Mouse (Mus musculus): ENCODE data around the gene Batf2. TPM values are rescaled to one million over a fixed set of nuclear protein-coding genes. Genes with fewer than 3 reads are reported as not detected.

Gene Batf2
- polyA plus RNA-seq, 1 experiment from 2014 or later: not detected

DNA sequence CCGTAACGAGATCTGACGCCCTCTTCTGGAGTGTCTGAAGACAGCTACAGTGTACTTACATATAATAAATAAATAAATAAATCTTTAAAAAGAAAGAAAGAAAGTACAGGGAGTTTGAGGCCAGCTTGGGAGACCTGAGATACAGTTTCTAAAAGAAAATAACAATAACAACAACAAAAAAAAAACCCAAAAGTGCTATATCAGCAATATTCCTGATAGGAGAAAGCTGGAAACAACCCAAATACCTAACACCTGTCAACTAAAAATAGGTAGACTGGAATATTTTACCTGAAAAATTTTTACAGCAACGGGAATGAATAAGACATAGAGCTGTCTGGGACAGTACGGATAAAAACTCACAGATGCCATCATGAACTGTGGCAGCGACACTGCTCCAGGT is 38.0 kb downstream of the Batf2 start:
- 83% methylated on average over 6 of the region's 6 CpGs for WGBS (ENCODE audit: insufficient replicate concordance)
- H3K4me1 ChIP-seq (ENCODE audit: control insufficient read depth, insufficient read depth, low read length): no peaks in the 10 kb centered on the region
- H3K9me3 ChIP-seq (replicated peaks; ENCODE audit: control insufficient read depth, low read length): no peaks in the 10 kb centered on the region
- H3K4me3 ChIP-seq (ENCODE audit: low read depth, low read length): no peak overlapping the region
- no peaks in the 10 kb centered on the region for H3K36me3 ChIP-seq (ENCODE audit: control insufficient read depth, insufficient read depth, low read length)
- no peak for ATAC-seq (replicated peaks; ENCODE audit: insufficient number of reproducible peaks, low FRiP score, low TSS enrichment)
- no peak overlapping the region for H3K9ac ChIP-seq (ENCODE audit: low read depth, low read length)
- H3K27ac ChIP-seq (ENCODE audit: low read depth, low read length): no peak overlapping the region
- no peaks in the 10 kb centered on the region for H3K27me3 ChIP-seq (ENCODE audit: control insufficient read depth, insufficient read depth, low read length)
- no peak overlapping the region for H3K4me2 ChIP-seq

DNA sequence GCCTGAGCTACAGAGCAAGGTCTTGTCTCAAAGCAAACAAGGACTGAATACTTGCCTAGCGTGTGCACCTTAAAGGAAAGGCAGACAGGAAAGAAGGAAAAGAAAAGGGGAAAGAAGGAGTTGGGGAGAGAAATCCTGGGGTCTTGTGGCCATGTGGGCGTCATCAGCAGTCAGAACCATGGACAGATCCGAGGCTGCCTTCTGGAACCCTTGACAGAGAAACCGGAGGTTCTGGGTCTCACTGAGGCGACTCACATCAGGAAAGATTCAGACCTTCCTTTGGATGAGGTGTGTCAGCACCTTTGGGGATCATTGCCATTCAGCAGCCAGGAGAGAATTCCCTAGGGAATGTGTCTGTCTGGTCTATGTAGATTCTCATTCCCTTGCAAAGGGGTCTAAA is 40.8 kb downstream of the Batf2 start:
- H3K4me3 ChIP-seq (ENCODE audit: low read depth, low read length): no peak overlapping the region
- H3K27ac ChIP-seq (ENCODE audit: low read depth, low read length): no peak overlapping the region
- no peaks in the 10 kb centered on the region for H3K9me3 ChIP-seq (replicated peaks; ENCODE audit: control insufficient read depth, low read length)
- no peaks in the 10 kb centered on the region for H3K27me3 ChIP-seq (ENCODE audit: control insufficient read depth, insufficient read depth, low read length)
- H3K36me3 ChIP-seq (ENCODE audit: control insufficient read depth, insufficient read depth, low read length): no peaks in the 10 kb centered on the region
- no peaks in the 10 kb centered on the region for H3K4me1 ChIP-seq (ENCODE audit: control insufficient read depth, insufficient read depth, low read length)
- H3K4me2 ChIP-seq: no peak overlapping the region
- H3K9ac ChIP-seq (ENCODE audit: low read depth, low read length): no peak overlapping the region
- no peak for ATAC-seq (replicated peaks; ENCODE audit: insufficient number of reproducible peaks, low FRiP score, low TSS enrichment)
- 17% methylated on average over 5 of the region's 5 CpGs for WGBS (ENCODE audit: insufficient replicate concordance)

DNA sequence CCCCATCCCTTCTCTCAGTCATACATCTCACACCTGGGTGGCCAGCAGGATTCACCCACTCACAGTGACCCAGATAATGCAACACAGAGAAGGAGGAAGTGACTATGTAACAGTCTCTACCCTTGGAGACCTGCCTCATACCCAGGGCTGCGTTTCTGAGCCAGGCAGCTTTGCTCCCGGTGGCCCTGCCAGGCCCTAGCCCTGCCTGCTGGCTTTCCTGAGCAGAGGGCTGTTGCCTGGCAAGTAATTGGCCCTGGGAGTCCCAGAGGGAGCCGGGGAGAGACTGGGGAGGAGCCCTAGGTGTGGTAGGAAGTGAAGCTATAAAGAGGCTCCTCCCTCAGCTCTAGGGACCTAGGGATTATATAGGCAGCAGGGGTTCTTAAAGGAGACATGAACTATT is 41.8 kb downstream of the Batf2 start:
- no peak for ATAC-seq (replicated peaks; ENCODE audit: insufficient number of reproducible peaks, low FRiP score, low TSS enrichment)
- 28% methylated on average over 3 of the region's 3 CpGs for WGBS (ENCODE audit: insufficient replicate concordance)
- Histone ChIP-seq H3K36me3 (ENCODE audit: control insufficient read depth, insufficient read depth, low read length) (no peaks in the 10 kb centered on the region), H3K27ac (ENCODE audit: low read depth, low read length) (no peak overlapping the region), H3K4me1 (ENCODE audit: control insufficient read depth, insufficient read depth, low read length) (no peaks in the 10 kb centered on the region), H3K4me3 (ENCODE audit: low read depth, low read length) (no peak overlapping the region), H3K4me2 (no peak overlapping the region), H3K9ac (ENCODE audit: low read depth, low read length) (no peak overlapping the region), H3K27me3 (ENCODE audit: control insufficient read depth, insufficient read depth, low read length) (no peaks in the 10 kb centered on the region), H3K9me3 (replicated peaks; ENCODE audit: control insufficient read depth, low read length) (no peaks in the 10 kb centered on the region)

DNA sequence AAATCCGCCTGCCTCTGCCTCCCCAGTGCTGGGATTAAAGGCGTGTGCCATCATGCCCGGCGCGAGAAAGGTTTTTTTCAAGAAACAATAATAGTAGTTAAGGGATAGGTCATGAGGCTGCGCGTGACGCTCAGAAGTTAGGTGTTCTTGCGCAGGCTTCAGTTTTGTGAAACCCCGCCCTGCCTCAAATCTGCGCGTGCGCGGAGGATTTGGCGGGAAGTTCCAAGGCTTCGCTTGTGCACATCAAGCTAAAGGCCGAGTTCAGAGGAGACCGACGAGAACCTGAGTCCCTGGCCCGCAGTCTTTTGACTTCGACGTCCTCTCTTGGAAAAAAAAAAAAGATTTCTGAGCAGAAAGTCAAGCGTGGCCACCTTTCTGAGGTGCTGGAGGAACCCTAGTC is 43.3 kb downstream of the Batf2 start, which contains the start of gene Majin:
TSS of gene Majin (plus strand) at position 258 of the 400 bp plus-strand sequence.
- 76% methylated on average over 23 of the region's 23 CpGs for WGBS (ENCODE audit: insufficient replicate concordance)
- ATAC-seq (replicated peaks; ENCODE audit: insufficient number of reproducible peaks, low FRiP score, low TSS enrichment): no peak
- H3K27me3 ChIP-seq (ENCODE audit: control insufficient read depth, insufficient read depth, low read length): no peaks in the 10 kb centered on the region
- no peak within 1 kb of the TSS for H3K4me3 ChIP-seq (ENCODE audit: low read depth, low read length)
- no peaks in the 10 kb centered on the region for H3K9me3 ChIP-seq (replicated peaks; ENCODE audit: control insufficient read depth, low read length)
- no peaks in the 10 kb centered on the region for H3K4me1 ChIP-seq (ENCODE audit: control insufficient read depth, insufficient read depth, low read length)
- no peak within 1 kb of the TSS for H3K9ac ChIP-seq (ENCODE audit: low read depth, low read length)
- no peaks in the 10 kb centered on the region for H3K36me3 ChIP-seq (ENCODE audit: control insufficient read depth, insufficient read depth, low read length)
- no peak within 1 kb of the TSS for H3K4me2 ChIP-seq
- no peak within 1 kb of the TSS for H3K27ac ChIP-seq (ENCODE audit: low read depth, low read length)

DNA sequence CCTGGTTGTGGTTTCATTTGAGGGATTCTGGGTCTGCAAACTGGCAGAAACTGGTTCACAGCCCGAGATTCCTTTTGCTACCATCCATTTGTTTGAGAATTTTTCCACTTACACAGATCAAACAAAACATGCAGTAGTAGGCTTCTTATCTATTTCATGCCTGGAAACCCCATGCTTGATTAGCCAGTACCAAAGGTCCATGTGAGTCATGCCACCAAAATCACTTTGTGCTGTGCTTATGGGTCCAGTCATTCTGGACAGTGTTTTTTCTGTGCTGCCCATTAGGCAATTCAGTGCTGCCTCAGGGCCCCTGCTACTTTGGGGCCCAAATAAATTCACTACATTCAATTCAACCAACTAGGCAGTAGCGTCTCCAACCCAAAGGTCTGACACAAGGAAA is 63.5 kb downstream of the Batf2 start:
- no peaks in the 10 kb centered on the region for H3K36me3 ChIP-seq (ENCODE audit: control insufficient read depth, insufficient read depth, low read length)
- no peak overlapping the region for H3K27ac ChIP-seq (ENCODE audit: low read depth, low read length)
- H3K9ac ChIP-seq (ENCODE audit: low read depth, low read length): no peak overlapping the region
- ATAC-seq (replicated peaks; ENCODE audit: insufficient number of reproducible peaks, low FRiP score, low TSS enrichment): no peak
- H3K4me3 ChIP-seq (ENCODE audit: low read depth, low read length): no peak overlapping the region
- 71% methylated on average over 2 of the region's 2 CpGs for WGBS (ENCODE audit: insufficient replicate concordance)
- no peaks in the 10 kb centered on the region for H3K9me3 ChIP-seq (replicated peaks; ENCODE audit: control insufficient read depth, low read length)
- H3K4me1 ChIP-seq (ENCODE audit: control insufficient read depth, insufficient read depth, low read length): no peaks in the 10 kb centered on the region
- no peaks in the 10 kb centered on the region for H3K27me3 ChIP-seq (ENCODE audit: control insufficient read depth, insufficient read depth, low read length)
- H3K4me2 ChIP-seq: no peak overlapping the region

DNA sequence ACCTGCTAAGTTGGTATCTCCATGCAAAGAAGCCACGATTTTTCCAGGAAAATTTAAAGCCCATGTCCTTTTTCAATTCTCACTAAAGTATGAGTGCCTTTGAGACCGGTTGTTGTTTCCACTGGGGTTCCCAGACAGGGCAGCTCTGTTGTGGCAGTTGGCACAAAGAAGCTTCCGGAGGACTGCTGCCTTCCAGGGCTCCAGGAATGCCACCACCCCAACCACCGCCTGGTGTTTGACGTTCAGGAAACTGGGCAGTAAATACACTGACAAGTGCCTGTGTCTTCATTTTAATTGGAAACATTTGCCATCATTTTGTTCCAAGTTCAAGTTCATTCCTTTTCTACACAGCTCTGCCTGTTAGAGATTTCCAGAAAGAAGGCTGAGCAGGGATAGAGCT is 65.9 kb downstream of the Batf2 start:
- no peaks in the 10 kb centered on the region for H3K4me1 ChIP-seq (ENCODE audit: control insufficient read depth, insufficient read depth, low read length)
- WGBS (ENCODE audit: insufficient replicate concordance): 70% methylated on average over 5 of the region's 5 CpGs
- no peaks in the 10 kb centered on the region for H3K36me3 ChIP-seq (ENCODE audit: control insufficient read depth, insufficient read depth, low read length)
- no peaks in the 10 kb centered on the region for H3K9me3 ChIP-seq (replicated peaks; ENCODE audit: control insufficient read depth, low read length)
- no peak overlapping the region for H3K27ac ChIP-seq (ENCODE audit: low read depth, low read length)
- no peak overlapping the region for H3K9ac ChIP-seq (ENCODE audit: low read depth, low read length)
- no peak for ATAC-seq (replicated peaks; ENCODE audit: insufficient number of reproducible peaks, low FRiP score, low TSS enrichment)
- H3K27me3 ChIP-seq (ENCODE audit: control insufficient read depth, insufficient read depth, low read length): no peaks in the 10 kb centered on the region
- H3K4me3 ChIP-seq (ENCODE audit: low read depth, low read length): no peak overlapping the region
- H3K4me2 ChIP-seq: no peak overlapping the region

DNA sequence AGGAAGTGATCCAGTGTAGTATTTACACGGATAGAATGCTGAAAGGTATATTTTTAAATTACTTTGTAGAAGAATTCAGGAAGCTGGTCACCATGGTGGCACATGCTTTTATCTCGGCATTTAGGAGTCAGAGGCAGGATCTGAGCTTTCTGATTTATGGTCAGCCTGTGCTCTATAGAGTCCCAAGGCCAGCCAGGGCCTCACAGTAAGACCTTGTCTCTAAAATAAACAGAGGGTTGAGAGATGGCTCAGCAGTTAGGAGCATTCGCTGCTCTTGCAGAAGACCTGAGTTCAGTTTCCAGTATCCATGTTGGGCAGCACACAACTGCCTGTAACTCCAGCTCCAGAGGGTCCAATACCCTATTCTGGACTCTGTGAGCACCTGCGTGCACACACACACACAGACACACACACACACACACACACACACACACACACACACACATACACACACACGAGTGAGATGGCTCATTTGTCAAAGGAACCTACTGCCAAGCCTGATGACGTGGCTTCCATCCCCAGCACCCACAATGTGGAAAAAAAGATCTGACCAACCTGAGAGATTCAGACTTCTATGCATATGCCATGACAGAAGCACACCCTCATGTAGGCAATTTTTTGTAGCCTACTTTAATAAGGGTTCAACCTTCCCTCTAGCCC is 75.4 kb downstream of the Batf2 start:
- Histone ChIP-seq H3K9me3 (replicated peaks; ENCODE audit: control insufficient read depth, low read length) (no peaks in the 10 kb centered on the region), H3K4me3 (ENCODE audit: low read depth, low read length) (no peak overlapping the region), H3K27me3 (ENCODE audit: control insufficient read depth, insufficient read depth, low read length) (no peaks in the 10 kb centered on the region), H3K27ac (ENCODE audit: low read depth, low read length) (no peak overlapping the region), H3K4me2 (no peak overlapping the region), H3K4me1 (ENCODE audit: control insufficient read depth, insufficient read depth, low read length) (no peaks in the 10 kb centered on the region), H3K9ac (ENCODE audit: low read depth, low read length) (no peak overlapping the region), H3K36me3 (ENCODE audit: control insufficient read depth, insufficient read depth, low read length) (no peaks in the 10 kb centered on the region)
- ATAC-seq (replicated peaks; ENCODE audit: insufficient number of reproducible peaks, low FRiP score, low TSS enrichment): no peak
- 68% methylated on average over 6 of the region's 6 CpGs for WGBS (ENCODE audit: insufficient replicate concordance)

DNA sequence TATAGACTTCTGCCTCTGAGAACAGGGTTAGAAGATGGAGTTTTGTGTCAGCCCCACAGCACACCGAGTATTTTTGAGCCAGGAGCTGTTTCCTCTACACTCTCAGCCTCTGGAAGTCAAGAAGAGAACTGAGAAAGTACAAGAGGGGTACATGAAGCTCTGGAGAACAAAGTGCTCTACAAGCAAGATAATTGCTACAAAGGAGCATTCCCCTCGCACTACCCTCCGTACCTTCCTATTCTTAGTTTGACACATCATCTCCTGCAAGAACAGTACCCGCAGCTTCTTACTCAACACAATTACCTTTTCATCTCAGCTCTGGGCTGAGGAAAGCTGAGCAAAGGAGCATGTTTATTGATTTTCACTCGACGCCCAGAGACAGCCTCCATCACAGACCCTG is 77.8 kb downstream of the Batf2 start:
- Histone ChIP-seq H3K27me3 (ENCODE audit: control insufficient read depth, insufficient read depth, low read length) (no peaks in the 10 kb centered on the region; the same call in 1 of the 2 replicates), H3K9me3 (replicated peaks; ENCODE audit: control insufficient read depth, low read length) (no peaks in the 10 kb centered on the region), H3K4me1 (ENCODE audit: control insufficient read depth, insufficient read depth, low read length) (no peaks in the 10 kb centered on the region), H3K9ac (ENCODE audit: low read depth, low read length) (no peak overlapping the region), H3K36me3 (ENCODE audit: control insufficient read depth, insufficient read depth, low read length) (no peaks in the 10 kb centered on the region), H3K27ac (ENCODE audit: low read depth, low read length) (no peak overlapping the region), H3K4me3 (ENCODE audit: low read depth, low read length) (no peak overlapping the region), H3K4me2 (no peak overlapping the region)
- WGBS (ENCODE audit: insufficient replicate concordance): 59% methylated on average over 6 of the region's 6 CpGs
- ATAC-seq (replicated peaks; ENCODE audit: insufficient number of reproducible peaks, low FRiP score, low TSS enrichment): no peak

Measured in heart, embryonic 11.5 days (tissue).